Mouse (Mus musculus) mesoderm, embryonic 11.5 days (tissue): ENCODE results near the gene Gm47996.
"Not testable (repeated sequence)": the region's sequence is repeated elsewhere in the genome, so short reads cannot be mapped to it uniquely, and the experiment has no call there.

Source experiments
- DNase-seq: peaks from one replicate; pipeline ENCODE4 v3.0.0-alpha.2; 2012; ENCODE audit warnings: low read depth, low spot score

Gene Gm47996

GRCm38 (mm10) chr1:151203818-151204217, 6.1 kb upstream of the Gm47996 start, which contains the start of gene 3110040M04Rik:
Gene 3110040M04Rik (plus strand): TSS chr1:151204121.
- not testable (repeated sequence) for DNase-seq

GRCm38 (mm10) chr1:151208493-151208892, 1.4 kb upstream of the Gm47996 start:
- not testable (repeated sequence) for DNase-seq

GRCm38 (mm10) chr1:151208944-151209343, 987 bp upstream of the Gm47996 start:
- DNase-seq, result not testable (repeated sequence)

GRCm38 (mm10) chr1:151211666-151212065, 1.7 kb downstream of the Gm47996 start:
- DNase-seq, result not testable (repeated sequence)

DNA sequence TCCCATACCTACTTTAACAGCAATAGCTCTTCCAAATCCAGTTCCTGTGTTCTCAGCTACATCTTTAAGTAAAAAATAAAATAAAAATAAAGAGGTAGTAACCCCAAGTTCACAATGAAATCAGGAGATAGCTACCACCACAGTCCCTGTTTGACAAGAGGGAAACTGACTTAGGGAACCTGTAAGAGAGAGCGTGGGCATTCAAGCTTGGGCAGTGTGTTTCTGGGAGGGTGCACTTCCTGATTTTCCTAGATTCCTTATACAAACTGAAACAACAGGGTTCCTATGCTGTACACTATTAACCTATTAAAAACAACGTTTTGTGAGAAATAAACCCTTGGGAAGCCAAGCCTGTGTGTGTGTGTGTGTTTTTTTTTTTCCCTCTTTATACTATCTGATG, 4.9 kb downstream of the Gm47996 start:
- DNase-seq, result no peak

- DNase-seq, result no peak
These were observed 6.1 kb downstream of the Gm47996 start for GRCm38 (mm10) chr1:151215985-151216384.

GRCm38 (mm10) chr1:151216417-151216816, 6.5 kb downstream of the Gm47996 start:
- no peak for DNase-seq

DNA sequence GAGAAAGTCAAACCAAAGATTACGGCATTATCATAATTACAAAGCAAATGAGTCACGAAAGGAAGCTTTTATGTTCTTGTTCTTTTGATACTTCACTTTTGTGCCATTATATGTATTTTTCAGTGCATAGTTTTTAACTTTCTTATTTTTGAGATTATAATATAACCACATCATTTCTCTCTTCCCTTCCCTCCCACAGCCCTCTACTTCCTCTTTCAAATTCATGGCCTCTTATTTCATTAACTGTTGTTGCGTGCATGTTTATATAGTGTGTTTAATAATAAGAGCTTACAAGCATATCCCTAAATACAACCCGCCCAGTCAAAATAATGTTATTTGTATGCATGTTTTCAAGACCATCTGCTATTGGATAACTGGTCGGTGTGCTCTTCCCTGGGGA, 9.1 kb downstream of the Gm47996 start:
- DNase-seq, result no peak

- DNase-seq, result no peak
These were observed 10.2 kb downstream of the Gm47996 start for GRCm38 (mm10) chr1:151220098-151220497.

GRCm38 (mm10) chr1:151222561-151223267, 12.8 kb downstream of the Gm47996 start:
- DNase-seq, result no peak

GRCm38 (mm10) chr1:151223377-151223776, 13.4 kb downstream of the Gm47996 start:
- DNase-seq, result no peak

- no peak for DNase-seq
These were observed 14.6 kb downstream of the Gm47996 start for GRCm38 (mm10) chr1:151224536-151224935.

- no peak for DNase-seq
These were observed 17.6 kb downstream of the Gm47996 start for GRCm38 (mm10) chr1:151227506-151227905.

GRCm38 (mm10) chr1:151228320-151228989, 18.5 kb downstream of the Gm47996 start:
- DNase-seq, result no peak

GRCm38 (mm10) chr1:151232346-151232745, 22.4 kb downstream of the Gm47996 start:
- no peak for DNase-seq

DNA sequence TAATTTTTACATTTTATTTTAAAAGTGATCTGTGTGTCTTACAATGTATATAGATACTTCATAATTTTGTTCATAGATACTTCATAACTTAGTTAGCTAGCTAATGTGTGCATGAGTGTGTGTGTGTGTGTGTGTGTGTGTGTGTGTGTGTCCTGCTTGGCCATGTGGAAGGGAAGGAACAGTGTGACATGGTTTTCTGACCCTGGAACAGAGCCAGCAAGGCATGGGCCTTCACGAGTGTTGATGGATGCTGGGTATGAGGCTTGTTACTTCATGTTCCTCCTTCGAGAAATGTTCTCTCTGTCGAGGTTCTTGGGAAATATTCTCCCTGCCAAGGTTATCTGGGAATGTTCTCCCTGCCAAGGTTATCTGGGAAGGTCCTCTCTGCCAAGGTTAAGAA, 23.8 kb downstream of the Gm47996 start:
- no peak for DNase-seq

GRCm38 (mm10) chr1:151235574-151235973, 25.6 kb downstream of the Gm47996 start:
- DNase-seq, result no peak

DNA sequence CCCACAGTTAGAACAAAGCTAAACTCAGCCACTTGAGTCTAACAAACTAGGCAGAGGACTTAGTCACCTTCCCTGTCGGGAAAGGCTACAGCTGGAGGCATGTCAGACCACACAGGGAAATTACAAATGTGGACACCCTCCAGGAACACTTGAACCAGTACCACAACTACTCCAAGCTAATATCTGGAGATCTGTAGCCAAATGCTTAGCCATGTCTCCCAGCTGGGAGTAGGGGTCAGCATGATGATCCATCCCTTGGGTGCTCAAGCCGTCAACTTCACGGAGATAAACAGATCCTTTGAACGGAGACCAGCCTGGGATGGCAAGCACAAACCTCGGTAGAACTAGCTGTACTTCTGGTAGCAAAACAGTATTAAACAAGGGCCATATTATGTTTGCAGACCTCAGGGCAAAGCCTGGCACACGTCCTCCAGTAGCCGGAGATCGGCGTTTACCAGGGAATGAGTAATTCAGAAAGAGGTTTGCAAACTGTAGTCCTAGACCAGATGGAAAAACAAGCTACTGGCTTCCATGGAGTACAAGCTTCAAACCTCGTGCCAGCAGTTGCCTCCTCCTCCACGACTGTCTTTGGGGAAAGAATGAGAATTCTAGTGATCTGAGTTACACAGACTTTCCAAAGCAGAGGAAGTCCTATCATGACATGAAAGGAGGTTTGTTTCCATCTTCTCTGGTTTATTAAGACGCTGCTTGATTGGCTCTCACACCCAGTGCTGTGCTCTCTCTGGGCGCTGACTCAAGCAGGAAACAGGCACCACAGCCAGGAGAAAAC, 26.4 kb downstream of the Gm47996 start:
- DNase-seq, result no peak

- DNase-seq, result no peak
These were observed 27.8 kb downstream of the Gm47996 start for GRCm38 (mm10) chr1:151237780-151238179.

GRCm38 (mm10) chr1:151243332-151243731, 33.4 kb downstream of the Gm47996 start:
- no peak for DNase-seq

DNA sequence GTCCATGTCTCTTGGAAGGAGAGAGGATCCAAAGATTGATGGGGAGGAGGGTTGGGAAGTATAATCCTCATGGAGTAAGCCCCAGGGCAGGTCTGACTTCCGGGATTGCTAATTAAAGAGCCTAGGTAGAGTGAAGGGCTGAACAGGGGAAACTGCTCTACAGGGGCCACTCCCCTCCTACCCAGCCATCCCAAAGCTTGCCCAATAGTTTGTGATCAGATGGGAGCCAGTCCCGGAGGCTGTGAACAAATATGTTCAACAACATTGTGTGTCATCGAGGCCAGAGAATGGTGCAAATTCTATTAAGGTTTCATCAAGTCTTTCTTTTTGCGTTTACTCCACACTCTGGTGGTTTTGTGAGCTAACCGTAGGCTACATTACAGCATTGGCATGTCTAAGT, 34.1 kb downstream of the Gm47996 start:
- DNase-seq, result no peak

- no peak for DNase-seq
These were observed 34.8 kb downstream of the Gm47996 start for GRCm38 (mm10) chr1:151244761-151245160.
